Mouse (Mus musculus) heart, postnatal 0 days (tissue): ENCODE data around the gene Gm5157. TPM values are rescaled to one million over a fixed set of nuclear protein-coding genes. Genes with fewer than 3 reads are reported as not detected.
"Not testable (repeated sequence)": the region's sequence is repeated elsewhere in the genome, so short reads cannot be mapped to it uniquely, and the experiment has no call there.

Experiments
- ATAC-seq: fragments of 200-750 bp; cut with Nextera tagmentation; 2 replicates; pipeline ENCODE4 v1.8.0; 2017; ENCODE audit warnings: low read depth, moderate number of reproducible peaks, moderate library complexity; ENCODE audit not compliant: insufficient read depth
- DNase-seq: peaks from one replicate; pipeline ENCODE4 v3.0.0-alpha.2; 2016; ENCODE audit warnings: low spot score
- H3K27ac ChIP-seq: fragments of 300-500 bp; sonication (generic); 2 replicates; pipeline ENCODE4 v1.5.1; 2014; ENCODE audit warnings: low read depth, mild to moderate bottlenecking
- H3K27me3 ChIP-seq: fragments of 300-500 bp; sonication (generic); 2 replicates; pipeline ENCODE4 v1.6.1; 2014; ENCODE audit warnings: low read length, mixed read lengths; ENCODE audit not compliant: control insufficient read depth, insufficient read depth
- H3K36me3 ChIP-seq: fragments of 300-500 bp; sonication (generic); replicated peaks from 2 replicates; pipeline ENCODE4 v1.6.1; 2014; ENCODE audit warnings: low read length, mixed read lengths; ENCODE audit not compliant: control insufficient read depth, insufficient read depth
- H3K4me1 ChIP-seq: fragments of 300-500 bp; sonication (generic); 2 replicates; pipeline ENCODE4 v1.6.1; 2014; ENCODE audit warnings: antibody characterized with exemption; ENCODE audit not compliant: control insufficient read depth, insufficient read depth
- H3K4me2 ChIP-seq: fragments of 300-500 bp; sonication (generic); 2 replicates; pipeline ENCODE4 v1.6.1; 2014; ENCODE audit warnings: low read depth, mild to moderate bottlenecking, low read length, moderate library complexity
- H3K4me3 ChIP-seq: fragments of 300-500 bp; sonication (generic); 2 replicates; pipeline ENCODE4 v1.5.1; 2014; ENCODE audit warnings: low read depth, low read length
- H3K9ac ChIP-seq: fragments of 300-500 bp; sonication (generic); replicated peaks from 2 replicates; pipeline ENCODE4 v1.6.1; 2014; ENCODE audit warnings: low read depth, low read length, mixed read lengths
- H3K9me3 ChIP-seq: fragments of 300-500 bp; sonication (generic); replicated peaks from 2 replicates; pipeline ENCODE4 v1.6.1; 2016; ENCODE audit warnings: low read length; ENCODE audit not compliant: control insufficient read depth
- WGBS: fragments of 180-500 bp; shearing (Covaris S2); extraction: QIAGEN DNeasy Blood & Tissue Kit; methylation state at CpG from one replicate; pipeline ENCODE4 v1.1.7; 2014; 5-methylcytosine and 5-hydroxymethylcytosine counted together
- polyA plus RNA-seq: library from polyadenylated mRNA; unstranded; fragments of >200 nt; fragmentation: Nextera tagmentation; extraction: Ambion mirVana; gene quantifications from 2 replicates; pipeline ENCODE4 v1.2.1, GENCODE M21; 2015
- total RNA-seq: library from RNA; depleted of rRNA; stranded (reverse); fragments of >200 nt; gene quantifications from 2 replicates; pipeline ENCODE4 v1.2.3, GENCODE M21; 2014; ENCODE audit warnings: low replicate concordance; rRNA removed

Gm5157 gene
- total RNA-seq = not detected in 2 replicates
- not detected in 2 replicates for polyA plus RNA-seq

- not testable (repeated sequence) for H3K4me1 ChIP-seq, H3K9ac ChIP-seq, H3K4me2 ChIP-seq, H3K9me3 ChIP-seq, ATAC-seq, H3K36me3 ChIP-seq, H3K27ac ChIP-seq, DNase-seq, H3K27me3 ChIP-seq, H3K4me3 ChIP-seq
- 13% methylated on average over 1 of the region's 2 CpGs for WGBS
Measured at GRCm38 (mm10) chr7:21190323-21190722, at the start of gene Gm5157. Gene Gm5157 (minus strand): TSS chr7:21190423.

GRCm38 (mm10) chr7:21161885-21162284 lies 28.3 kb downstream of the Gm5157 start, which contains the start of gene Vmn1r123:
Gene Vmn1r123 (plus strand): TSS chr7:21162185.
- not testable (repeated sequence) for H3K9ac ChIP-seq, H3K36me3 ChIP-seq, H3K4me3 ChIP-seq, H3K4me2 ChIP-seq, H3K27ac ChIP-seq, H3K9me3 ChIP-seq, H3K27me3 ChIP-seq, ATAC-seq, H3K4me1 ChIP-seq, DNase-seq
- WGBS = 25% methylated on average over 1 of the region's 3 CpGs

Other genes starting within 250 kb of the Gm5157 start
- not detected in 2 replicates for gene Vmn1r119, start 178.0 kb downstream of the Gm5157 start, total RNA-seq
- not detected in 2 replicates for gene Vmn1r119, start 178.0 kb downstream of the Gm5157 start, polyA plus RNA-seq
- not detected in 2 replicates for gene Vmn1r120, start 136.6 kb downstream of the Gm5157 start, total RNA-seq
- gene Vmn1r120, start 136.6 kb downstream of the Gm5157 start, polyA plus RNA-seq = not detected in 2 replicates
- not detected in 2 replicates for gene Vmn1r121, start 91.9 kb downstream of the Gm5157 start, total RNA-seq
- not detected in 2 replicates for gene Vmn1r121, start 91.9 kb downstream of the Gm5157 start, polyA plus RNA-seq
- not detected in 2 replicates for gene Vmn1r122, start 56.3 kb downstream of the Gm5157 start, total RNA-seq
- not detected in 2 replicates for gene Vmn1r122, start 56.3 kb downstream of the Gm5157 start, polyA plus RNA-seq
- not detected in 2 replicates for gene Vmn1r123, start 28.2 kb downstream of the Gm5157 start, total RNA-seq
- not detected in 2 replicates for gene Vmn1r123, start 28.2 kb downstream of the Gm5157 start, polyA plus RNA-seq
- gene Vmn1r124, start 70.2 kb upstream of the Gm5157 start, total RNA-seq = not detected in 2 replicates
- gene Vmn1r124, start 70.2 kb upstream of the Gm5157 start, polyA plus RNA-seq = not detected in 2 replicates
- not detected in 2 replicates for gene Vmn1r125, start 81.8 kb upstream of the Gm5157 start, total RNA-seq
- gene Vmn1r125, start 81.8 kb upstream of the Gm5157 start, polyA plus RNA-seq = not detected in 2 replicates
- not detected in 2 replicates for gene Vmn1r126, start 111.0 kb upstream of the Gm5157 start, total RNA-seq
- not detected in 2 replicates for gene Vmn1r126, start 111.0 kb upstream of the Gm5157 start, polyA plus RNA-seq
- gene Vmn1r127, start 129.4 kb upstream of the Gm5157 start, total RNA-seq = not detected in 2 replicates
- not detected in 2 replicates for gene Vmn1r127, start 129.4 kb upstream of the Gm5157 start, polyA plus RNA-seq
- gene Vmn1r128, start 158.9 kb upstream of the Gm5157 start, total RNA-seq = not detected in 2 replicates
- not detected in 2 replicates for gene Vmn1r128, start 158.9 kb upstream of the Gm5157 start, polyA plus RNA-seq
- not detected in 2 replicates for gene Vmn1r129, start 170.9 kb upstream of the Gm5157 start, total RNA-seq
- gene Vmn1r129, start 170.9 kb upstream of the Gm5157 start, polyA plus RNA-seq = not detected in 2 replicates
- not detected in 2 replicates for gene Gm6882, start 242.3 kb upstream of the Gm5157 start, total RNA-seq
- not detected in 2 replicates for gene Gm6882, start 242.3 kb upstream of the Gm5157 start, polyA plus RNA-seq